Mouse (Mus musculus) yolk sac, embryonic 10.5 days (tissue): Measurements from ENCODE around the gene Krt87.

ENCODE experiments used
- DNase-seq: peaks from one replicate; pipeline ENCODE4 v3.0.0-alpha.2; 2017; ENCODE audit warnings: low spot score

Krt87 gene

DNA sequence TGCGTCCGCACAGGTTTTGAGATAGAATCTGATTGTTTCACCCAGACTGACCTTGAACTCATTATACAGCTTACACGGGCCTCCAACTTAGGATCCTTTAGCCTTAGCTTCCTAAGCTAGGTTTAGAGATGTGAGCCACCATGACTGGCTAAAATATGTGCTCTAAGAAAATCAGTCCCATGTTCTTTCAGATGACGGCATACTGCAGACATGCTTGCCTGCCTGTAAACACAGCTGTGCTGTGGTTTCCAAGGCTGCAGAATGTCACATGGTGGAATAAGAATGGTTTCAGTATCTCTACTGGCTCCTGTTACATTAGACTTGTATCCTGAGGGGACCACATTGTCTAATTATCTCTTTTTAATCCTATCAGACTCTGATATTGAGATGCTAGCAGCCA is 19.7 kb downstream of the Krt87 start:
- DNase-seq: no peak

DNA sequence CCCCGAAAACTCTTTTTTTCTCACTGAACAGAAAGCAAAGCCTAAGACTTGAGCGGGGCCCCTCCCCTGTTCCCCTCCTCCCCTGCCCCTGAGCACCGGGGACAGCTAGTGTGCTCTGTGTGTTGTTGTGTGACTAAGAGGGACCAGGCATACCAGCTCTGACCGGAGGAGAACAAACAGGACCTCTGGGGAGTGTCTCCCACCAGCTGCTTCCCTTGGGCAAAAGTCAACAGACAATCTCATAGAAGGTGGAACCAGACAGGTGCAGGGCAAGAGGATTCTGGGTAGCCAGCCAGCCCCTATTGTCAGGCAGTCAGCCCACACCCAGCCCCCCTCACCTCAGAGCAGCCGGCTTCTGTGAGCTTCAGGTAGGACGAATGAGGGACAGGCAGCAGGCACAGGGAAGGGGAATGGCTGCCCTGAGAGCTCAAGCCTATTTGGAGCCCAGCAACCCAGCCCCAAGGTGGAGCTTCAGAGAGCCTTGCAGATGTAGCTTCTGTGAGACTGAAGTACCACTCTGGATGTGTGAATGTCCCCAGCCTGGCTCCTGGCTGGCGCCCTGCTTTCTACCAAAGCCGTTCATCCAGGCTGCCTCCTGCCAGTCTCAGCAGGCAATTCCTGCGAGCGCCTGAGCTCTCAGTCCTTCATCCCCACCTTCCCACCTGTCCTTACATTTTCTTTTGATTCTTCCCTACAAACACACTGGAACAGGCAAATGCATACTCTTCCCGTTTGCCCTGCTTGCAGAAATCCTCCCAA is 23.6 kb downstream of the Krt87 start:
- DNase-seq: peak; percentile 76

GRCm38 (mm10) chr15:101413916-101414635 is 24.5 kb downstream of the Krt87 start:
- peak; percentile 79 for DNase-seq

- DNase-seq: peak; percentile 84
These were observed 26.4 kb downstream of the Krt87 start for GRCm38 (mm10) chr15:101412188-101412587.

- DNase-seq: peak; percentile 32
These were observed 27.8 kb downstream of the Krt87 start, which contains the start of gene Krt7 for GRCm38 (mm10) chr15:101410775-101411174. Gene Krt7, plus strand, starts transcription at chr15:101411043.

DNA sequence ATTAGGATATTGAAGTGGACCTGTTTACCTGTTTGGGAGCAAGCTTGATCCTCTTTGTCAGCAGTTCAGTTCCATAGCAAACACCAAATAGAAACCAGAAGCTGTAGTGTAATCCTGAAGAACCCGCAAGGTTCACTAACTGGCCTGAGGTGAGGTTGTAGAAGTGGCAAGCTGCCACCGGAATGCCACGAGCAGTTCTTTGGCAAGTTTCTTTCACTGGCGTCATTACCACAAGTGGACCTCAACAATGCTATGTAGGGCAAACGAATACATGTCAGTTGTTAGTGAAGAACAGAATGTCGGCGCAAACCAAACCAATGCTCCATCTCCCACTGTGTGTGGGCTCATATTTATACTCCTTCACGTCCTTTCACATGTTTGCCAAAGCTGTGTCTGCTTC is 40.3 kb downstream of the Krt87 start:
- DNase-seq: no peak

DNA sequence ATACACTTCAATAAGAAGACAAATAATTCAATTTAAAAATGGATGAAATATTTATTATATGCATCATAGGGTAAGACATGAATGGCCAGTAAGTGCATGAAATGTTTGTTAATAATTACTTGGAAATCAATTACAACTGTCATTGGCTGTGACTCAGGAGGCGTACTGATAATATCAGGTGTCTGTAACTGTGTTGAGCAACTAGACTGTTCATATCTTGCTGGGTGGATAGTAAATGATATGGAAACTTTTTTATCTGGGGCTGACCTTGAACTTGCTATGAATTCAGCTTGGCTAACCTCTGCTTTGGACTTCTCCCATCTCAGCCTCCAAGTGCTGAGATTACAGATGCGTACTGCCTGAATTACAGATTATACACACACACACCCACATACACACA is 40.9 kb downstream of the Krt87 start:
- no peak for DNase-seq

- no peak for DNase-seq
These were observed 41.7 kb downstream of the Krt87 start for GRCm38 (mm10) chr15:101396921-101397320.

DNA sequence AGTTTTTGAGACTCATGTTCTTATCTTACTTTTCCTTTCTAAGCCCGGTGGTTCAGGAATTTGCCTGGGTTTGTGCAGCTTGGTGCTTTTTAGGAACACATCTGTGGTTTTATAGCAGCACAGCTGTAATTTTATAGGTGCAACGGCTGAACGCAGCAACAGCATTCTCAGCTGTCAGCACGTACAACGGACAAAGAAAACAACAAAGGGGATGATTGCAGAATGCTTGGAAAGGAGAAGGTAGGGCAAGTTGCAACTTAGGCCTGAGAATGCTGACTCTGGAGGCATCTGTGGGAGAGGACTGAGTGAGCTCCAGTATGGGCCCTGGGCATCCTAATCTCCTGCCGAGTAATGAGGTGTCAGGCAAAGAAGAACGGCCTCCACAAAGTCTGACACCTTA is 42.1 kb downstream of the Krt87 start:
- DNase-seq: no peak

DNA sequence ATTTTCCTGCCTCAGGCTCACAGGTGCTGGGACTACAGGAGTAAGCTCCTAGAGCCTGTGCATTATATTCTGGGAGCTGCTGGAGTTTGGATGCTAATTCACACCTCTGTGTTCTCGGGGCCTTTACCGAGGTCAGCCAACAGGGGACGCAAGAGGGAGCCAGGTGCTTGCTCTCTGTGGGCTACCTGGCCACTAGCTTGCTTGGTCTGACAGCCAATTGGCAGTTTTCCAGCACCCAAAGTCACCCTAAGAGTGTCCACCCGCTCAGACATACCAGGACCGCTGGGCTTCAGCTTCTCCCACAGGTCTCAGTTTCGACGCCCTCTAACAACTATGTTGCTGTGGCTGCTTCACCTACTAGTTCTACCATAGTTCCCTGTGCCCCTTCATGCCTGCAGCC is 43.7 kb downstream of the Krt87 start:
- no peak for DNase-seq

- DNase-seq: no peak
These were observed 46.4 kb downstream of the Krt87 start for GRCm38 (mm10) chr15:101392251-101392650.

DNA sequence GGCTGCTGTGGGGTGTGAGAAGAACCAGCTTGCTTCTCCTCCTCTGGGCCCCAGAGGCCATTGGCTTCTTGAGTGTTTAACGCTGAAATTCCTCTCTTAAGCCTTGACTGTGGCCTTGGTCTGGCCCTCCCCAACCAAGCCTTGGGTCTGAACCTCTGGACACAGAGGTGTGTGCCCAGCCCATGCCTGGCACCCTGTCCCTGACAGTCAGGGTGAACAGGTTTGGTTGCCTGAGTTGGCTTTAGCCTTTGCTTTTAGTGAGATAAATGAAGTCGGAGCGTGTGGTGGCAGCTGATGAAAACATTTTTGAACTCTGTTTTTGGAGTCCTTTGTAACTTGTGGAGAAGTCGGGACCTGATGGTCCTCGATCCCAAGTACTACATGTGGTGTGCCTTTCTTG is 48.4 kb downstream of the Krt87 start:
- no peak for DNase-seq

DNA sequence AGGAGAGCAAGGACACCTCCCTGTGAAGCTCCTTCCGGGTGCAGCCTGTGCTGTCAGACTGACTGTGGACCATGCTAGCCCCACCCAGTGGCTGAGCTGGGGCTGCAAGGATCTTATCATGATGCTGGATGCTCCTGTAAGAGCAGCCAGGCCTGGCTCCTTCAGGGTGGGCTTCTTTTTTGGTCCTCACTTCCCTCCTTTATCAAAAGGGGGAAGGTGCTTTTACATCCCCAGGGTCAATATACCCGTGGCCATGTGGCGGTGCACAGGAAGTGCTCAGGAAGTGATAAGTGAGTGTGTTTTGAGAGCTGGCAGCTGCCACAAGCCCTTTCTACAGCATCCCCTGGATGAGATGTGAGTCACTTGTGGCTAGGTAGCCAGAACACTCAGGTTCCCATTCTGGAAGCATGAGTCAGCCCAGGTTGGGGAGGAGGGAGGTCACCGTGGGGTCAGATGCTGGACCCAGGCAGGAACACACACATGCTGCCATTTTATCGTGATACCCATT is 50.5 kb downstream of the Krt87 start:
- no peak for DNase-seq

GRCm38 (mm10) chr15:101387176-101387575 is 51.4 kb downstream of the Krt87 start:
- no peak for DNase-seq

DNA sequence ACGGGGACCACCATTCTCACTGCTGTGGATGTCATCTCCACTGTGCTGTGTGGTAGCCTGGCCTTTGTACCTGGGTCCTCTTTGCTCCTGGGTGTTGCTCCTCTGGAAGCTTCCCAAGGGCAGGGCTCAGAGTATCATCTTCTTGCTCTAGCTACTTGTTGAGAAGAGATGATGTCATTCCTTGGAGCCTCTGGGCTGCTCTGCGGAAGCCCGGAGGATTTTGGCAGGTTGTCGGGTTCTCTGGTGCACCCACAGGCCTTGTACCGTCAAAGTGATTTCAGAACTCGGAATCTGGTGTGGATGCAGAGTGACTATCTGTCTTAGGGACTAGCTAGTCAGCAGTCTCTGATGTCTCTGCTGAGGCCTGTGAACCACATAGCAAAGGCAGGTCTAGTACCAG is 53.5 kb downstream of the Krt87 start:
- no peak for DNase-seq

DNA sequence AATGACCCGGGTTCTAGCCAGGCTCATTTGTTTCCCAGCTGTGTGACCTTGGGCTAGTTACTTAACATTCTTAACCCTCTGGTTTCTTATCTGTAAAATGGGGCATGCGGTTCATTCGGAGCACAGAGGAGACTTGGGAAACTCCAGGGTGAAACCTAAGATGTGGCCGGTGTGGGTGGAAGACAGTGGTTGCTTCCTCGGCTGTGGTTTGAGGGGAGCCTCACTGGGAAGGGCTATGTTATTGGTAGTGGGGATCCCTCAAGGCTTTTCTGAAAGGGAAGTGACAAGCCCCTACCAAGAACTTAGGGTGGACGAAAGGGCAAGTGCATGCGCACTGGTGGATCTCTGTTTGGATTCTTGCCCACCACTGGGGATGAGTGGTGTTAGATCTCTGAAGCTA is 54.0 kb downstream of the Krt87 start:
- no peak for DNase-seq

GRCm38 (mm10) chr15:101382811-101383210 is 55.8 kb downstream of the Krt87 start:
- DNase-seq: no peak

DNA sequence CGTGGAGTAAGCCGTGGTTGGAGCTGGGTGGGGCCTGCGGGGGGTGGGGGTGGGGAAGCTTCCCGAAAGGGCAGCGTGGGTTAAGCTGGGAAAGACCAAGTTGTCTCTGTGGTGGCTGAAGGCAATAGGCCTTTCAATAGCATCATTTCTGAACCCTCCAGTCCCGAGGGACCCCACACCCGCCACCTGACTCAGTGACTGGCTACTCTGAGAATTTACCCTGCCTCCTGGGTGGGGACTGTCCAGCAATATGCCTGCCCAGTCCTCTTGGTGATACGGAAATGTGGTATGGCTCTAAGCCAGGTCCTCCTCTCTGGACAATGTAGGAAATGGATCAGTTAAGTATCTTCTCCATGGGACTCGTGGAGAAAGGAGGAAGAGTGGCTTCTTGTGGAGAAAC is 56.8 kb downstream of the Krt87 start:
- DNase-seq: no peak
